Mouse (Mus musculus) lung, postnatal 0 days (tissue): ENCODE results near the gene Smoc1. TPM values are rescaled to one million over a fixed set of nuclear protein-coding genes. Genes with fewer than 3 reads are reported as not detected.

ENCODE experiments used
- ATAC-seq: fragments of 200-750 bp; cut with Nextera tagmentation; 2 replicates; pipeline ENCODE4 v1.8.0; 2017; ENCODE audit warnings: moderate library complexity
- DNase-seq: peaks from one replicate; pipeline ENCODE4 v3.0.0-alpha.2; 2016; ENCODE audit warnings: low spot score
- H3K27ac ChIP-seq: fragments of 300-500 bp; sonication (generic); 2 replicates; pipeline ENCODE4 v1.5.1; 2014; ENCODE audit warnings: antibody characterized with exemption, mild to moderate bottlenecking, low read length, mixed read lengths
- H3K27me3 ChIP-seq: fragments of 300-500 bp; sonication (generic); replicated peaks from 2 replicates; pipeline ENCODE4 v1.6.1; 2014; ENCODE audit warnings: low read length, mixed read lengths; ENCODE audit not compliant: insufficient read depth
- H3K36me3 ChIP-seq: fragments of 300-500 bp; sonication (generic); 2 replicates; pipeline ENCODE4 v1.6.1; 2014; ENCODE audit warnings: low read length, mixed read lengths; ENCODE audit not compliant: insufficient read depth
- H3K4me1 ChIP-seq: fragments of 300-500 bp; sonication (generic); 2 replicates; pipeline ENCODE4 v1.6.1; 2014; ENCODE audit warnings: antibody characterized with exemption, low read depth, low read length, mixed read lengths; ENCODE audit not compliant: insufficient read depth
- H3K4me2 ChIP-seq: fragments of 300-500 bp; sonication (generic); replicated peaks from 2 replicates; pipeline ENCODE4 v1.6.1; 2014; ENCODE audit warnings: low read depth, mild to moderate bottlenecking, low read length, moderate library complexity, mixed read lengths
- H3K4me3 ChIP-seq: fragments of 300-500 bp; sonication (generic); 2 replicates; pipeline ENCODE4 v1.5.1; 2014; ENCODE audit warnings: low read depth, low read length
- H3K9ac ChIP-seq: fragments of 300-500 bp; sonication (generic); replicated peaks from 2 replicates; pipeline ENCODE4 v1.6.1; 2014; ENCODE audit warnings: low read depth, mild to moderate bottlenecking
- H3K9me3 ChIP-seq: fragments of 300-500 bp; sonication (generic); 2 replicates; pipeline ENCODE4 v1.6.1; 2016; ENCODE audit warnings: low read length, mixed read lengths
- CTCF ChIP-seq: IDR thresholded peaks from 2 replicates; pipeline ENCODE4 v1.5.1; 2016; ENCODE audit warnings: antibody characterized with exemption, mild to moderate bottlenecking
- EP300 ChIP-seq: IDR thresholded peaks from 2 replicates; pipeline ENCODE4 v1.6.1; 2016; ENCODE audit warnings: antibody characterized with exemption, mild to moderate bottlenecking, control low read depth
- WGBS: fragments of 180-500 bp; shearing (Covaris S2); extraction: QIAGEN DNeasy Blood & Tissue Kit; methylation state at CpG from one replicate; pipeline ENCODE4 v1.1.7; 2014; 5-methylcytosine and 5-hydroxymethylcytosine counted together
- polyA plus RNA-seq: library from polyadenylated mRNA; unstranded; fragments of >200 nt; fragmentation: Nextera tagmentation; extraction: Ambion mirVana; gene quantifications from 2 replicates; pipeline ENCODE4 v1.2.1, GENCODE M21; 2015

Smoc1 gene
- polyA plus RNA-seq, 1 experiment from 2014 or later: 0.19 TPM

DNA sequence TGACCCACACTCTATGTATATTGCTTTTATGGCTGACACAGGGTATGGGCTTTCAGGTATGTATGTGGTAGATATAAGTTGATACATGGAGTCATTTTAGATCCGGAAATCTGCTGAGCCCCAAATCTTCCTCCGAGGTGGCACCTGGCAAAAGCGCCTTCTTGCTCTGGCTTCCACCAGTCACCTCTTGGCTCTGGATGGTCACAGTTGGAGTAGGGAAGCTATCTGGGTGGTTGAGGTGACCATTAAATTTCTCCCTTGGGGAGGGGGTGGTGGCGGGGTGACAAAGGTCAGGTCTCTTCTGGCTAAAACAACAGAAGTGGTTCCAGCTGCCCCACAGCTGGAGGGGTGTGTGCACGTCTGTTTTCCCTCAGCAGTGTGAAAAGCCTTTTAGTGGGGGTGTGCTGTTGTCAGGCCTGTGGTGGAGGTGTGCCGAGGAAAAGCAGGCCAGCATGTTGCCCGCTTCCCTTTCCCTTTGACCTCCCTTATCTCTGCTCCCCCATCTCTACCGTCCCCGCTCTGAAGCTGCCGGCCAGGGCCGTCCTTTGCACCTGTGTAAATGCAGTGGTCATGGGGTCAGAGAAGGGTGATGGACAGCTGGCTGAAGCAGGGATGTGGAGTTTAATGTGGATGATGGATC is 68.3 kb downstream of the Smoc1 start:
- Histone ChIP-seq H3K27me3 (no peaks in the 10 kb centered on the region), H3K36me3 (no peaks in the 10 kb centered on the region), H3K4me2 (no peak overlapping the region), H3K9me3 (no peaks in the 10 kb centered on the region), H3K4me1 (no peaks in the 10 kb centered on the region), H3K4me3 (no peak overlapping the region), H3K9ac (no peak overlapping the region), H3K27ac (no peak overlapping the region)
- TF ChIP-seq EP300 (no peak), CTCF (no peak)
- no peak for ATAC-seq
- no peak for DNase-seq
- WGBS: 33% methylated on average over 11 of the region's 11 CpGs

DNA sequence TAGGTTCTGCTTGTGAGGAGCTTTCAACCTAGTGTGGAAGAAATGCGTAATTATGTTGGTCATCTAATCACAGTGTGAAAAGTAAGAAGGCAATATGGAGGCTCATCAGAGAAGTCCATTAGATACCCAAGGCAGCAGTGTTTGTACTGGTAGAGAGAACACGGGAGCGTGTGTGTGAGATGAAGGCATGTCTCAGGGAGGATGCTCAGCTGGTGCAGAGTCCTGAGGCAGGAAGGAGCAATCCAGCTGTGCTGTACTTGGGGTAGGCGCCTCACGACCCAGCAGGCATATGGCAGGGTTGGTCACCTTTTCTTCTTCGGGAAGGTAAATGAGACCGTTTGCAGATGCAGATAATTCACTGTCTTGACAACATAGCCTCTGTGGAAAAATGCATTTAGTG is 70.7 kb downstream of the Smoc1 start:
- TF ChIP-seq CTCF: no peak
- TF ChIP-seq EP300: no peak
- WGBS: 64% methylated on average over 7 of the region's 7 CpGs
- Histone ChIP-seq H3K4me3 (no peak overlapping the region), H3K4me1 (no peaks in the 10 kb centered on the region), H3K9ac (no peak overlapping the region), H3K4me2 (no peak overlapping the region), H3K27ac (no peak overlapping the region), H3K27me3 (no peaks in the 10 kb centered on the region), H3K9me3 (no peaks in the 10 kb centered on the region), H3K36me3 (no peaks in the 10 kb centered on the region)
- DNase-seq (no peak), ATAC-seq (no peak)

DNA sequence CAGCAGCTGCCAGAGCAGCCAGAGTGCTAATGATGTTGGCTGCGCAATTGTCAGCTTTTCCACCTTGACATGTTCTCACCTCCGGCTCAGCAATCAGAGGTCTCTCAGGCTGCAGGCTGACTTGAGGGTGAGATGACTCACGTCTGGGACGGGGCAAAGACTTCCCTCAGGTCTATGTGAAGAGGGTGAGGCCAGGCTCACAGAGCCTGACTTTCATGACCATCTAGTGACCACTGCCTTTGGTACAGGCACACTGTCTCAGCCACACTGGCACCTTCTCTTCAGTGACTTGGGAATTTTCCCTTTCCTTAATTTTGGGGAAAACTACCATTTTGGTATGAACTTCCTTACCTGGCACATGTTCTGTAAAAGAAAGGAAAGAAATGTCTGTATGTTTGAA is 71.1 kb downstream of the Smoc1 start:
- Histone ChIP-seq H3K4me2 (no peak overlapping the region), H3K4me1 (no peaks in the 10 kb centered on the region), H3K27me3 (no peaks in the 10 kb centered on the region), H3K9ac (no peak overlapping the region), H3K36me3 (no peaks in the 10 kb centered on the region), H3K4me3 (no peak overlapping the region), H3K9me3 (no peaks in the 10 kb centered on the region), H3K27ac (no peak overlapping the region)
- 35% methylated on average over 4 of the region's 4 CpGs for WGBS
- TF ChIP-seq CTCF (no peak), EP300 (no peak)
- DNase-seq (no peak), ATAC-seq (no peak)

DNA sequence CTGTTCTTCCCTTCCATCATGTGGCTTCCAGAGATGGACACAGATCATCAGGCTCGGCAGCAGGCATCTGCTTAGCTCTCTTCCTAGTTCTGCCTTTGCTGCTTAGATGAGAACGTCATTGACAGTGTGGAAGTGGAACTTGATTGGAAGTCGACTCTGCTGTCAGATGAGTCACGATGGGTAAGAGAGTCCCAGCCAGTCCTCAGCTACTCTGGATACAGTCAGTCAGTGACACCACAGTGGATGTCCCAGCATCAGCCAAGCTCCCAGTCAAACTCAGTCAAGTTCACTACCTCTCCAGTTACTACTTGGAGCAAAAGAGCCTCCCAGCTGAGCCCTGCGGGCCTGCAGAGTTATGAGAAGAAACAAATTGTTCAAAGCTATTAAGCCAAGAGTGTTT is 72.6 kb downstream of the Smoc1 start:
- DNase-seq: no peak
- WGBS: 58% methylated on average over 5 of the region's 5 CpGs
- no peaks in the 10 kb centered on the region for H3K36me3 ChIP-seq
- H3K4me2 ChIP-seq: no peak overlapping the region
- H3K9ac ChIP-seq: no peak overlapping the region
- no peak for ATAC-seq
- no peaks in the 10 kb centered on the region for H3K27me3 ChIP-seq
- no peaks in the 10 kb centered on the region for H3K9me3 ChIP-seq
- H3K4me3 ChIP-seq: no peak overlapping the region
- no peaks in the 10 kb centered on the region for H3K4me1 ChIP-seq
- no peak for TF ChIP-seq EP300
- TF ChIP-seq CTCF: no peak
- H3K27ac ChIP-seq: no peak overlapping the region

DNA sequence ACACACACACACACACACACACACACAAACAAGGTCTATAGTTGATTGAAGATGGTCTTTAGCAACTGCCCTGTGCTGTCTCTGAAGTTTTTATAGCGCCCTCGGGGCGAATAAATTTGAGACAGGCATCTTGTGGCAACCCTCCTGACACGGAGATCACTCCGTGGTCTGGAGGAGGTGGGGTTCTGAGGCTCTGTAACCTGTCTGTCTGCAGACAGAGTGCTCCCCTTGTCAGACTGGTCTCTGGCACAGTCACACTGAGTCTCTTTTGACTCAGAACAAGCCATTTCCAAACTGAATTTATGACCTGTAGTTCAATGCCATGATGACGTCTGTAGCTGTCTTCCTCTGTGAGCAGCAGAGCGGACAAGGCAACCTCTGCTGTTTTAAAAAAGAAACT is 75.1 kb downstream of the Smoc1 start:
- DNase-seq: no peak
- H3K36me3 ChIP-seq: no peaks in the 10 kb centered on the region
- H3K27me3 ChIP-seq: no peaks in the 10 kb centered on the region
- H3K9me3 ChIP-seq: no peaks in the 10 kb centered on the region
- H3K4me3 ChIP-seq: no peak overlapping the region
- ATAC-seq: no peak
- no peak overlapping the region for H3K27ac ChIP-seq
- H3K9ac ChIP-seq: no peak overlapping the region
- no peak overlapping the region for H3K4me2 ChIP-seq
- TF ChIP-seq CTCF: no peak
- no peak for TF ChIP-seq EP300
- no peaks in the 10 kb centered on the region for H3K4me1 ChIP-seq
- WGBS: 72% methylated on average over 7 of the region's 7 CpGs

DNA sequence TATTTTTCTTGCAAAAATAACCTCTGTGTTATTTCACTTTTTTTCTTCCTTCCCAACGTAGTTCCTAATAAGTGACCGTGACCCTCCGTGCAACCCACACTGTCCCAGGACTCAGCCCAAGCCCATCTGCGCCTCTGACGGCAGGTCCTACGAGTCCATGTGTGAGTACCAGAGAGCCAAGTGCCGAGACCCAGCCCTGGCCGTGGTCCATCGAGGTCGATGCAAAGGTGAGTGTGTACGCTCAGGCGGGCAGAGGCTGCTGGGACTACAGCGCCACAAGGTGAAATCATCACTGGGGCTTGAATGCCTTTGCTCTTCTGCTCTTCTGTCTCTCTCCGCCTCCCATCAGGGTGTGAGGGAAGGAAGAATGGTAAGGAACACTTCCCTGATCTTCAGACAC is 77.9 kb downstream of the Smoc1 start:
- H3K4me2 ChIP-seq: no peak overlapping the region
- ATAC-seq: no peak

More for the DNA sequence above, 77.9 kb downstream of the Smoc1 start:
- no peaks in the 10 kb centered on the region for H3K27me3 ChIP-seq
- no peaks in the 10 kb centered on the region for H3K36me3 ChIP-seq
- no peaks in the 10 kb centered on the region for H3K4me1 ChIP-seq
- no peaks in the 10 kb centered on the region for H3K9me3 ChIP-seq
- H3K4me3 ChIP-seq: no peak overlapping the region
- TF ChIP-seq CTCF (no peak), EP300 (no peak)
- H3K9ac ChIP-seq: no peak overlapping the region
- no peak for DNase-seq
- H3K27ac ChIP-seq: no peak overlapping the region
- 79% methylated on average over 14 of the region's 14 CpGs for WGBS
